Mouse (Mus musculus): Measurements from ENCODE around the gene Tpra1. TPM values are rescaled to one million over a fixed set of nuclear protein-coding genes. Genes with fewer than 3 reads are reported as not detected.

Gene Tpra1
- polyA plus RNA-seq, 1 experiment from 2014 or later, result 57.2 TPM

- WGBS, result 86% methylated on average over 6 of the region's 6 CpGs
- no peak for ATAC-seq (ENCODE audit: low FRiP score, low TSS enrichment)
- Histone ChIP-seq H3K9ac (ENCODE audit: low read depth, low read length) (no peak overlapping the region), H3K27me3 (ENCODE audit: control insufficient read depth, insufficient read depth, low read length) (no peaks in the 10 kb centered on the region), H3K4me3 (ENCODE audit: low read length) (no peak overlapping the region), H3K4me2 (replicated peaks; ENCODE audit: low read depth, low read length) (no peak overlapping the region), H3K9me3 (ENCODE audit: control insufficient read depth, low read length) (no peaks in the 10 kb centered on the region), H3K4me1 (ENCODE audit: control insufficient read depth, insufficient read depth, low read length) (no peaks in the 10 kb centered on the region), H3K36me3 (ENCODE audit: control insufficient read depth, insufficient read depth, low read length) (no peaks in the 10 kb centered on the region), H3K27ac (ENCODE audit: low read depth, low read length) (no peak overlapping the region)
These were observed 44.4 kb downstream of the Tpra1 start for GRCm38 (mm10) chr6:88946442-88946841.

- Histone ChIP-seq H3K27me3 (ENCODE audit: control insufficient read depth, insufficient read depth, low read length) (no peaks in the 10 kb centered on the region), H3K9ac (ENCODE audit: low read depth, low read length) (no peak overlapping the region), H3K9me3 (ENCODE audit: control insufficient read depth, low read length) (no peaks in the 10 kb centered on the region), H3K27ac (ENCODE audit: low read depth, low read length) (no peak overlapping the region), H3K4me2 (replicated peaks; ENCODE audit: low read depth, low read length) (no peak overlapping the region), H3K36me3 (ENCODE audit: control insufficient read depth, insufficient read depth, low read length) (no peaks in the 10 kb centered on the region), H3K4me1 (ENCODE audit: control insufficient read depth, insufficient read depth, low read length) (no peaks in the 10 kb centered on the region), H3K4me3 (ENCODE audit: low read length) (no peak overlapping the region)
- ATAC-seq (ENCODE audit: low FRiP score, low TSS enrichment), result no peak
These were observed 45.7 kb downstream of the Tpra1 start for GRCm38 (mm10) chr6:88947771-88948170.

DNA sequence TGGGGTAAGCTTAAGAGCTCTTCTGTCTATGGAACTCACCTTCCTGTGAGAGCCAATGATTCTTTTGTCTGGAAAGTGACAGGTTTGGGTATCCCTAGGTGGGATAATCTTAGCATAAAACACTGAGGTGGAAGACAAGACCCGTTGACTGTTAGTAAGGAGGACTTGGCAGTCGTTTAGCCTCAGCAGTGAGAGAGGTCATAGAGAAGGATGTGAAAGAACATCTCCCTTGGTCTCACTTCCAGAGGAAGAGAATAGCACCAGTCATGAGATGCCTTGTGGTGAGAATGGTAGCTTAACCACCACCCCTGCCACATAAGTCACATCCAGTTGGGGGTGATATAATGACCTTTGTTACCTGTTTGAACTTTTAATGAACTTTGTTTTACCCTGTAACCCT lies 54.7 kb downstream of the Tpra1 start:
- no peaks in the 10 kb centered on the region for H3K4me1 ChIP-seq (ENCODE audit: control insufficient read depth, insufficient read depth, low read length)
- H3K9me3 ChIP-seq (ENCODE audit: control insufficient read depth, low read length), result no peaks in the 10 kb centered on the region
- WGBS, result 82% methylated on average over 2 of the region's 2 CpGs
- no peak for ATAC-seq (ENCODE audit: low FRiP score, low TSS enrichment)
- H3K27me3 ChIP-seq (ENCODE audit: control insufficient read depth, insufficient read depth, low read length), result no peaks in the 10 kb centered on the region
- no peak overlapping the region for H3K4me3 ChIP-seq (ENCODE audit: low read length)
- H3K9ac ChIP-seq (ENCODE audit: low read depth, low read length), result no peak overlapping the region
- no peak overlapping the region for H3K27ac ChIP-seq (ENCODE audit: low read depth, low read length)
- H3K36me3 ChIP-seq (ENCODE audit: control insufficient read depth, insufficient read depth, low read length), result no peaks in the 10 kb centered on the region
- no peak overlapping the region for H3K4me2 ChIP-seq (replicated peaks; ENCODE audit: low read depth, low read length)

- no peak overlapping the region for H3K4me2 ChIP-seq (replicated peaks; ENCODE audit: low read depth, low read length)
- no peak overlapping the region for H3K27ac ChIP-seq (ENCODE audit: low read depth, low read length)
- no peaks in the 10 kb centered on the region for H3K27me3 ChIP-seq (ENCODE audit: control insufficient read depth, insufficient read depth, low read length)
- no peak overlapping the region for H3K4me3 ChIP-seq (ENCODE audit: low read length)
- 83% methylated on average over 4 of the region's 4 CpGs for WGBS
- H3K36me3 ChIP-seq (ENCODE audit: control insufficient read depth, insufficient read depth, low read length), result no peaks in the 10 kb centered on the region
- no peaks in the 10 kb centered on the region for H3K4me1 ChIP-seq (ENCODE audit: control insufficient read depth, insufficient read depth, low read length)
- H3K9me3 ChIP-seq (ENCODE audit: control insufficient read depth, low read length), result no peaks in the 10 kb centered on the region
- ATAC-seq (ENCODE audit: low FRiP score, low TSS enrichment), result no peak
- H3K9ac ChIP-seq (ENCODE audit: low read depth, low read length), result no peak overlapping the region
These were observed 55.3 kb downstream of the Tpra1 start for GRCm38 (mm10) chr6:88957313-88957712.

DNA sequence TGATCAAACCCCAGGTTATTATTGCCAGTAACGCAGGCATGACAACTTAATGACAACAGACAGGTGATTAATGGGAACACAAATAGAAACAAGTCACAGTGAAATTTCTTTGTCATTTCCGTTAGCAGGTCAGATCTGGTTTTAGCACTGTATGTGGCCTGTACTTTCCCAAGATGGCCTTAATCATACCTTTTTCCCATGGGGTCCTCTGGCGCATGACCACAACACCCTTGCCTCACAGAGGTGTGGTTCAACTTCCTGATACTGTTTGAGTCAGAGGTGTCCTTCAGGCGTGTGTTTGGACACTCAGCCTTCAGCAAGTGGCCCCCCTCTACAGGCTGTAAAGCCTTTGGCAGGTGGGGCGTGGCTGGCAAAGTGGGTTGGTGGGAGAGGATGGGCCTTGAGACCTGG lies 55.8 kb downstream of the Tpra1 start:
- no peak overlapping the region for H3K27ac ChIP-seq (ENCODE audit: low read depth, low read length)
- no peaks in the 10 kb centered on the region for H3K4me1 ChIP-seq (ENCODE audit: control insufficient read depth, insufficient read depth, low read length)
- no peaks in the 10 kb centered on the region for H3K9me3 ChIP-seq (ENCODE audit: control insufficient read depth, low read length)
- no peak overlapping the region for H3K4me2 ChIP-seq (replicated peaks; ENCODE audit: low read depth, low read length)
- no peak overlapping the region for H3K4me3 ChIP-seq (ENCODE audit: low read length)
- H3K9ac ChIP-seq (ENCODE audit: low read depth, low read length), result no peak overlapping the region
- H3K27me3 ChIP-seq (ENCODE audit: control insufficient read depth, insufficient read depth, low read length), result no peaks in the 10 kb centered on the region
- H3K36me3 ChIP-seq (ENCODE audit: control insufficient read depth, insufficient read depth, low read length), result no peaks in the 10 kb centered on the region
- no peak for ATAC-seq (ENCODE audit: low FRiP score, low TSS enrichment)
- WGBS, result 75% methylated on average over 5 of the region's 5 CpGs

DNA sequence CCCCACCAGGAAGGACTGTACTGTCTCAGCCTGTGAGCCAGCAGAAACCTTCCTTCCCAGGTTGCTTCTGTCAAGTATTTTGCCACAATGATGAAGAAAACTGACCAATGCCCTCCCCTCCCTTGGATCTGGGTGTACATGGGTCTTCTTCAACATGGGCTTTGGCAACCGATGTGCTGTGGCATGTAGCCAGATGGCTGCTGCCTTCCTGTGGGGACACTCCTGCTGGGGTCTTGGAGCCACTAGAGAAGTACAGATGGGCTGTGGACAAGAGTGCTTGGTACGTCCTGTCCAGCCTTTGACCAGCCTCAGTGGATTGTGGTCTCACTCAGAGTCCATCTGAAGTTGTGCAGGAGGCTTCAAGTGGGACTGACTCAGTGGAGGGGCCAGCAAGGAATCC lies 56.3 kb downstream of the Tpra1 start:
- H3K36me3 ChIP-seq (ENCODE audit: control insufficient read depth, insufficient read depth, low read length), result no peaks in the 10 kb centered on the region
- no peaks in the 10 kb centered on the region for H3K9me3 ChIP-seq (ENCODE audit: control insufficient read depth, low read length)
- 90% methylated on average over 2 of the region's 2 CpGs for WGBS
- no peak overlapping the region for H3K9ac ChIP-seq (ENCODE audit: low read depth, low read length)
- no peak for ATAC-seq (ENCODE audit: low FRiP score, low TSS enrichment)
- H3K4me3 ChIP-seq (ENCODE audit: low read length), result no peak overlapping the region
- no peak overlapping the region for H3K27ac ChIP-seq (ENCODE audit: low read depth, low read length)
- H3K4me2 ChIP-seq (replicated peaks; ENCODE audit: low read depth, low read length), result no peak overlapping the region
- H3K4me1 ChIP-seq (ENCODE audit: control insufficient read depth, insufficient read depth, low read length), result no peaks in the 10 kb centered on the region
- H3K27me3 ChIP-seq (ENCODE audit: control insufficient read depth, insufficient read depth, low read length), result no peaks in the 10 kb centered on the region

DNA sequence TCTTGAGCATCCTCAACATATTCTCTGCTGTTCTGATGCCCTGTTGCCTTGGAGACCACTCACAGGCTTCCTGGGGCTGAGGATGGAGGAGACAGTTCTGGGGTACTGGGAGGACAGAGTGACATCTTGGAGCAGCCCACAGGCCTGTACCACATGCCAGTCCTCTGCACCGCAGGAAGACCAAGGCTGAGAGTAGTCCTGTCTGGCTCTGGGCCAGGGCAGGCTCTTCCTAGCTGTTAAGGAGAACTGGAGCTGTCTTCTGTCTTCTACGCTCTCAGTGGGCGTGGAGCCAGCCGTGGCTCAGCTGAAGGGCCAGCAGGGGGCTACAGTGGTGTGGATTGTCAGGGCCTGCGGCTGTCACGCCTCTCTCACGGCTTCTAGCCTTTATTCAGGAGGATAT lies 57.8 kb downstream of the Tpra1 start:
- Histone ChIP-seq H3K36me3 (ENCODE audit: control insufficient read depth, insufficient read depth, low read length) (no peaks in the 10 kb centered on the region), H3K9me3 (ENCODE audit: control insufficient read depth, low read length) (no peaks in the 10 kb centered on the region), H3K9ac (ENCODE audit: low read depth, low read length) (no peak overlapping the region), H3K4me3 (ENCODE audit: low read length) (no peak overlapping the region), H3K27me3 (ENCODE audit: control insufficient read depth, insufficient read depth, low read length) (no peaks in the 10 kb centered on the region), H3K27ac (ENCODE audit: low read depth, low read length) (no peak overlapping the region), H3K4me2 (replicated peaks; ENCODE audit: low read depth, low read length) (no peak overlapping the region), H3K4me1 (ENCODE audit: control insufficient read depth, insufficient read depth, low read length) (no peaks in the 10 kb centered on the region)
- WGBS, result 31% methylated on average over 7 of the region's 7 CpGs
- peak; percentile 61 for ATAC-seq (ENCODE audit: low FRiP score, low TSS enrichment)

DNA sequence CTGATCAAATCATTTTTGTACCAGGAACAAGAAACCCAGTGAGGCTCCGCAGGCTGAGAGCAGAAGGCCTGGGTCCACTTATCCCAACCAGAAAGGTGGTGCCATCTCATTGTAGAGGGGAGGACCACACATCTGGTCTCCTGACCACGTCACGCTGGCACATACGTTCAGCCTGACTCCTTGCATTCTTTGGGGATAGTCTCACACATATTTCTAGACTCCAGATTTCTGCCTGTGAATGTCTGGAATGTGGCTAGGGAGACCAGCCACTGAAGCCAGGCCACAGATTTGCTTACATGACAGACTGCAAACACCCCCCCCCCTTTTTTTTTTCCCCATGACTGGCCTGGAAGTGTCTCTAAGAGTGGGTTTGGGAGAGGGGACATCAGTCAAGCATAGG lies 58.9 kb downstream of the Tpra1 start:
- Histone ChIP-seq H3K4me1 (ENCODE audit: control insufficient read depth, insufficient read depth, low read length) (no peaks in the 10 kb centered on the region), H3K27me3 (ENCODE audit: control insufficient read depth, insufficient read depth, low read length) (no peaks in the 10 kb centered on the region), H3K27ac (ENCODE audit: low read depth, low read length) (no peak overlapping the region), H3K9ac (ENCODE audit: low read depth, low read length) (no peak overlapping the region), H3K4me3 (ENCODE audit: low read length) (no peak overlapping the region), H3K36me3 (ENCODE audit: control insufficient read depth, insufficient read depth, low read length) (no peaks in the 10 kb centered on the region), H3K9me3 (ENCODE audit: control insufficient read depth, low read length) (no peaks in the 10 kb centered on the region), H3K4me2 (replicated peaks; ENCODE audit: low read depth, low read length) (no peak overlapping the region)
- 77% methylated on average over 4 of the region's 4 CpGs for WGBS
- no peak for ATAC-seq (ENCODE audit: low FRiP score, low TSS enrichment)
